Mouse (Mus musculus) kidney, adult 2 months (tissue): ENCODE results near the gene Vax1.

Experiments used
- CTCF ChIP-seq: fragments of 200-500 bp; conservative IDR thresholded peaks from 2 replicates; pipeline ENCODE4 v1.5.1; 2011; ENCODE audit warnings: low read depth, mild to moderate bottlenecking, control low read depth, low read length, moderate library complexity, mixed read lengths; ENCODE audit not compliant: insufficient read depth, insufficient read length
- POLR2A ChIP-seq: fragments of 200-500 bp; IDR thresholded peaks from one replicate; pipeline ENCODE4 v1.6.1; 2011; ENCODE audit warnings: low read depth, low read length, control low read depth

DNA sequence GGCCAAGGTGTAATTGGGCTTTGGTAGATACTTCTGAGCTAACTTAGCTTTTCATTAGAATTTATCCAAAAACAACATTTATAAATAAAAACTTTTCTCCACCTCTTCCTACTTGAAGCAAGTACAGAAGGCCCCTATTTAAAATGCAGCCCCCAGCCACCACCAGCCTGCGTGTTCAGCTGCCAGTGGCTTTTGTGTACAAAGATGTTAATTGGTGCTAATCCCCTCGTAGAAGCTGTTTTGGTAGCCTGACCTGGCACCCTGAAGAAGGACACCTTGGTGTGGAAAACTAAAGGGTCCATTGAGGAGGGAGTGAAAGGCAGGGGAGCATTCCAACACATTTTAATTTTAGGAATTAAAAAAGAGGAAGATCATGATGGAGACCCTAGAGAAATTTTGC, 34.9 kb downstream of the Vax1 start:
- TF ChIP-seq CTCF (no peak), POLR2A (no peak)
